Mouse (Mus musculus): ENCODE results near the gene Lztfl1. TPM values are rescaled to one million over a fixed set of nuclear protein-coding genes. Genes with fewer than 3 reads are reported as not detected.

The Lztfl1 gene
- polyA plus RNA-seq (2015; fragmentation: Nextera tagmentation; extraction: Ambion mirVana), result 36.5 and 37.9 TPM in 2 replicates

GRCm38 (mm10) chr9:123717186-123718008 is at the start of gene Lztfl1:
Gene Lztfl1, minus strand, starts transcription at chr9:123717697.

GRCm38 (mm10) chr9:123678327-123679105 is 39.0 kb downstream of the Lztfl1 start, which contains the start of the genes Ccr9 and Slc6a20a:
Gene Ccr9, plus strand, starts transcription at chr9:123678439.
Gene Slc6a20a, minus strand, starts transcription at chr9:123678885.

Other genes starting within 250 kb of the Lztfl1 start
- gene Limd1, start 239.0 kb downstream of the Lztfl1 start, polyA plus RNA-seq (2015; fragmentation: Nextera tagmentation; extraction: Ambion mirVana), result 37.7 and 42.5 TPM in 2 replicates
- gene Sacm1l, start 187.9 kb downstream of the Lztfl1 start, polyA plus RNA-seq (2015; fragmentation: Nextera tagmentation; extraction: Ambion mirVana), result 24.0 and 25.9 TPM in 2 replicates
- 0.10 TPM in 2 replicates for gene Slc6a20b, start 85.1 kb downstream of the Lztfl1 start, polyA plus RNA-seq (2015; fragmentation: Nextera tagmentation; extraction: Ambion mirVana)
- 0.10 and 0.17 TPM in 2 replicates for gene Ccr9, start 39.3 kb downstream of the Lztfl1 start, polyA plus RNA-seq (2015; fragmentation: Nextera tagmentation; extraction: Ambion mirVana)
- 0.05 TPM in 1 of 2 replicates, not detected in the other for gene Slc6a20a, start 38.8 kb downstream of the Lztfl1 start, polyA plus RNA-seq (2015; fragmentation: Nextera tagmentation; extraction: Ambion mirVana)
- gene Cxcr6, start 88.8 kb upstream of the Lztfl1 start, polyA plus RNA-seq (2015; fragmentation: Nextera tagmentation; extraction: Ambion mirVana), result 0.30 and 0.49 TPM in 2 replicates
- gene Fyco1, start 134.2 kb upstream of the Lztfl1 start, polyA plus RNA-seq (2015; fragmentation: Nextera tagmentation; extraction: Ambion mirVana), result 29.6 and 39.7 TPM in 2 replicates
- gene Xcr1, start 144.3 kb upstream of the Lztfl1 start, polyA plus RNA-seq (2015; fragmentation: Nextera tagmentation; extraction: Ambion mirVana), result 0.19 and 0.24 TPM in 2 replicates

Measured in skeletal muscle tissue, postnatal 0 days (tissue).